Mouse (Mus musculus) right cerebral cortex, postnatal 10 days (tissue): ENCODE data around the gene Gm20388.

Source experiments
- DNase-seq, 2 experiments: peaks; one replicate each; pipeline ENCODE4 v3.0.0; 2021; ENCODE audit warnings: low spot score in 2 of 2

Gene Gm20388

GRCm38 (mm10) chr8:121557746-121558145, 1647.1 kb downstream of the Gm20388 start:
- DNase-seq, result no peak

DNA sequence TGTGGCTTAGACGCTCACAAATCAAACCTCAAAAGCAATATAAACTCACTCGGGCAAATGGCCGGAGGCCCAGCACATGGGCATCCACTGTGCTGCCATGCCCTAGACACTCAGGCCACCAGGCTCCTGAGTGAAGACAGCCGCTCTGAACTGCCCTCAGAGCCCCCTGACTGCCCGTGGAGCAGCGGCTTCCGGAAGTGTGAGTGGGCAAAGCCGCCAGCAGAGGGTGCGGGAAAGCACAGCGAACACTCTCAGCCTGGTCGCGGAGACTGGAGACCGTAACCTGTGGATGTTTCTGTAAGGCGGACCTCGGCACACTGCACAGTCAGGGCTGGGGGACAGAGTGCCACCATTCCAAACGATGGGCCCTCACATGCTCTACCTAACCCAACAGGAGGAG, 1647.9 kb downstream of the Gm20388 start:
- peak in 1 of 2 experiments; percentile 23 for DNase-seq

GRCm38 (mm10) chr8:121559801-121560200, 1649.2 kb downstream of the Gm20388 start:
- no peak for DNase-seq

GRCm38 (mm10) chr8:121560432-121561100, 1649.9 kb downstream of the Gm20388 start:
- no peak for DNase-seq

GRCm38 (mm10) chr8:121561636-121562345, 1651.2 kb downstream of the Gm20388 start:
- no peak for DNase-seq

DNA sequence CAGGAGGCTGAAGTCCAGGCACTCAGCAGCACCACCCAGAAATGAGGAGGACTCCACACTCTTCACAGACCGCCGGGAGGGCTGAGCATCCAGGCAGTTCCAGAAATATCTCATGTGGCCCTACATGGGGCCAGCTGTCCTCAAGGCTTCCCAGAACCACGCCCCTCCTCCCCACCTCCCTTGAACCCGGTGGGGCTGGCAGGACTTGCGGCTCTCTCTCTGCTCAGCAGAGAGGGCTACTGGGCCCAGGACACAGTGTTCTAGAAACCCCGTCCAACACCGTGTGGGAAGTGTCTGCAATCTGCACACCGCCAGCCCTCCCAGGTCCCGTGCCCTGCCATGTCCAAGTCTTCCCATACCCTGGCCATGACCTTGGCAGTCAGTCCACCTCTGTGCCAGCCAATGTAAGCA, 1652.3 kb downstream of the Gm20388 start:
- DNase-seq, result no peak

- no peak for DNase-seq
Observed at GRCm38 (mm10) chr8:121563701-121564100, 1653.1 kb downstream of the Gm20388 start.

GRCm38 (mm10) chr8:121568321-121568720, 1657.7 kb downstream of the Gm20388 start:
- DNase-seq, result no peak

- no peak for DNase-seq
Observed at GRCm38 (mm10) chr8:121570335-121570734, 1659.7 kb downstream of the Gm20388 start.

- no peak for DNase-seq
Observed at GRCm38 (mm10) chr8:121570801-121571200, 1660.2 kb downstream of the Gm20388 start.

GRCm38 (mm10) chr8:121572121-121572520, 1661.5 kb downstream of the Gm20388 start:
- DNase-seq, result no peak

- DNase-seq, result no peak
Observed at GRCm38 (mm10) chr8:121573275-121573674, 1662.6 kb downstream of the Gm20388 start.

GRCm38 (mm10) chr8:121575661-121576060, 1665.0 kb downstream of the Gm20388 start:
- no peak for DNase-seq

- DNase-seq, result no peak
Observed at GRCm38 (mm10) chr8:121577751-121578675, 1667.4 kb downstream of the Gm20388 start.

DNA sequence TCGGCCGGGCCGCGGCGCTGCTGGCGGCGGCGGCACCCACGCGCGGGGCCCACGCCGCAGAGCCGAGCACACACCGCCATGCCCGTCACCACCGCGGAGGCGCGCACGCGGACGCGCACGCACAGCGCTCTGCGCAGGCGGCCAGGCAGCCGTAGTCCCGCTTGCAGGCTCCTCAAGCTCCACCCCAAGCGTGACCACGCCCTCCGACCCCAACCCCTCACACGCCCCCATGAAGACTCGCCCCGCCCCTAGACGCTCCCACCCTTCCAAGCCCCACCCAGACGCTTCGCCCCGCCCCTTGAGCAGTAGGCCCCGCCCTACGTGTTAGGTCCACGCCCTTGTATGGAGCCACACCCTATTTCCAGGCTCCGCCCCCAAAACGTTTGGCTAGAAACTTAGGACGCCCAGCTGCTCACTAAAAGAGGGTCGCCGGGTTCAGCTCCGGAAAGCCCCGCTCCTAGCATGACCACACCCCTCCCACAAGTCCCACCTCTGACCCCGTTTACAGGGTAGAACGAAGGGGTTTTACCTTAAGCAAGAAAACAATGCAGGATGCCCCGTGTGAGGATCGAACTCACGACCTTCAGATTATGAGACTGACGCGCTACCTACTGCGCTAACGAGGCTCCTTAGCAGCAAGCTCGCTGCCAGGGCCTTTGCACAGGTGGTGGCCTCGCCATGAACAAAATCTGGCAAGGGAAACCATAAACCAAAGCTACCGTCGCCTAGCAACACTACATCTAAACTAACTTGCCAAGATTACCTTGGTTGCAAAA, 1668.2 kb downstream of the Gm20388 start, which contains the start of gene Fbxo31:
Gene Fbxo31 (minus strand): TSS at position 131 of the 776 bp plus-strand sequence.
- DNase-seq, result peak; percentile 95 to 96

DNA sequence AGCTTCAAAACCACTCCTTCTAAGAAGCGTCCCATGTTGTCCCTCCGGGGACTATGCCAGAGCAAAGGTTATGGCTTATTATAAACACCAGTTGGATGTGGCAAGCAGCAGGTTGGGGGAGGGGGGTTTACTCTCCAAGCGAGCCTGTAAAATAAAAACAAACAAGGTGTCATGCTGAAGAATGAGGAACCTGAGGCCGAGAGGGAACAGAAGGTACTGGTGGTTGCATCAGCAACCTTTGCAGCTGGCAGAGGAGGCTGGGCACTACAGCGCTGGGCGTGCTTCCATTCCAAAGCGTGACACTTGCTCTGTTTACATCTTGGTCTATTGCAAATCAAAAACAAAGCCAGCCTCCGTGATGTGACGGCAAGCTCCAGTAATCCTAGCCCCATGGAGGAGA, 1669.8 kb downstream of the Gm20388 start:
- DNase-seq, result no peak

DNA sequence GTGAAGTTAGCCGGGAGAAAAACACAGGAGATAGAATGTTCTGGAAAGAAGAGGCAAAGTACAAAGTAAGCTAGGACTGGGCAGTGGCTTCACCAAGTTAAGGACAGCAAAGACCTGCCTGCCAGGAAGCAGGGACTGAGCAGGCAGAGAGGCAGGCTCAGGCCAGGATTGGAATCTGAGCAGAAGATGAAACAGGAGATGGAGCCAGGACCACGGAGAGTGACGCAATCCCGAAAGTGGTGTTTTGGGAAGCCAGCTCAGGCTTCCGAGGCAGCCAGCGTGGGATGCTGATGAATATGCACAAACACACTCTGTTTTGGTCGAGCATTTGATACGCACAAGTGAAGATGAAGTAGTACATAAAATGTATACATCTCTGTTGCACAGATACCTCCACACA, 1673.0 kb downstream of the Gm20388 start:
- DNase-seq, result no peak

DNA sequence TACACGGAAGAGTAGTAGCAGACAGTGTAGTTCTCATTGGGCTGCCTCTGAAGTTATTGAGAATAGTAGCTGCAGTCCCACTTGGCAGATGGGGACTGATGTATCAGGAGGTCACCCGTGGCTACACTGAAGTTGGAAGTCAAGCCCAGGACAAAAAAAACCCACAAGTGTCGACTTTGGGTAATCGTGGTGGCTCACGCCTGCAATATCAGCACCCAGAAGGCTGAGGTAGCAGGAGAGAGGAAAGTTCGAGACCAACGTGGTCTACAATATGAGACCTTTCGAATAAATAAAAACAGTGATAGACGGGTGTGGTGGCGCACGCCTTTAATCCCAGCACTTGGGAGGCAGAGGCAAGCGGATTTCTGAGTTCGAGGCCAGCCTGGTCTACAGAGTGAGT, 1674.1 kb downstream of the Gm20388 start:
- no peak for DNase-seq

DNA sequence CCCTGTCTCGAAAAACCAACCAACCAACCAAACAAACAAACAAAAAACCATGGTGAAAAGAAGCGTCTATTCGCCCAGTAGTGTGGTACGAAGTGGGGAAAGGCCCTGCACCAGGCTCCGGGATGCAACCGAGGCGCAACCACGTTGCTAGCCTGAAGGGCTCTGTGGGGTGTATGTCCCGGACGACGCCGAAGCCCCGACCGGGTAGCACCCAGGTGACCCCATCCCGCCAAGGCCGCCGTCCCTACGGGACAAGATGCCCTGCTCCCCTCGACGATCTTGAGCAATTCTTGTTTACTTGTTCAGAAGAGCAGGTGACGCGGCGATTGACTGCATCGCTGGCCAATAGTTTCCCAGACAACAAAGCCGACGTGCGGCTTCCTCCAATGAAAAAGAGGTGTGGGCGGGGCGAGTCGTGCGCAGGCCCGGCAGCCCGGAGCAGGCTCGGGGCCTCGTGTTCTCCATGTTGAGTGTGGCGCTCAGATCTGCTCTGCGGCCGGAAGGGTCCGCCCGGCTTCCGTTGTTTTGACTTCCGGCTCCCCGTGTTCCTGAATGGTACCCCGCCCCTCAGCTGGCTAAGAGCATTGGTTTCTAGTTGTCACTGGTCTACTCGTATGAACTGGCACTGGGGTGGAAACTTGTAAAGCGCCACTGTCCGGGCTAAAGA, 1674.7 kb downstream of the Gm20388 start:
- peak; percentile 99 to 100 for DNase-seq

DNA sequence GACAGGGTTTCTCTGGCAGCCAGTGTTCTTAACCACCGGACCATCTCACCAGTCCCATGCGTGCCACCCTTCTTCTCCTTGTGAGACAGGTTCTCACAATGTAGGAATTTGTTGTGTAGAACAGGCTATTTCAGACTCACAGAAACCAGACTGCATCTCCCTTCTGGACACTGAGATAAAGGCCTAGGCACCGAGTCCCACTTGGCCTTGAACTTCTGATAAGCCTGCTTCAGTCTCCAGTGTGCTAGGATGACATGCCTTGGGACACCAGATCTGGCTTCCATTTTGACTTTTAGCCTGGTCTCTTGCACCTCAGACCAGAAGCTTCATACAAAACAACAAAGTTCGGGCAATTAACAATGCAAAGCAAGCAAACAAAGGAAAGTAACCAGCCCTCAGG, 1678.1 kb downstream of the Gm20388 start:
- DNase-seq, result no peak

DNA sequence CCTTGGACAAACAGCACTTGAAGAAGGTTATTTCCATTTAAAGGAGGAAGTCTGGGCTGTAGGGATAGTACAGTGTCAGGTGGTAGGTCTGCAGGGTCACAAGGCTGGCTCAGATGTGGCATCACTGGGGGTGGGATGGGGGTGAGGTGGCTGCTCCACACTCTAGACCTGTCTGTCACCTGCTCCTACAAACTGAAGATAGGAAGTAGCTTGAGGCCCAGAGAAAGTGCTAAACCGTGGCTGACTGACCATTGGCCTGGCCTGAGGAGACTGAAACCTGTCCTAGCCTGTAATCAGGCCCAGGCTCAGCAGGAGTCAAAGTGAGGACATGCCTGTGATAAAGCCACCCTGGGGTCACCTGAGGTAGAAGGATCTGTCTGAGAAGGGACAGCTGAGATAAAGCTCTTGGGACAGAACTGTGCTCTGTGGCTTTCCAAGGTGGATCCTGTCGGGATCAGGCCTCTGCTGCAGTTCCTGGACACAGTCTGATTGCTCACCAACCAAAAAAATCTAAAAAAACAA, 1678.6 kb downstream of the Gm20388 start:
- no peak for DNase-seq
